Mouse (Mus musculus) megakaryocyte, adult 5-6 weeks (primary cell): ENCODE data around the gene Gm20388. TPM values are rescaled to one million over a fixed set of nuclear protein-coding genes. Genes with fewer than 3 reads are reported as not detected.
A peak's percentile ranks its signal among the peaks of the same experiment; 100 is the strongest.

Experiments used
- ATAC-seq: 2 replicates; pipeline ENCODE4 v1.8.0; 2016; ENCODE audit warnings: mild to moderate bottlenecking, inconsistent platforms; ENCODE audit not compliant: poor library complexity, severe bottlenecking
- total RNA-seq, 2 experiments: library from RNA; stranded (forward) in 1 of 2; stranded (reverse) in 1 of 2; fragments of 153-499, 151-499 nt in 1 of 2; fragments of 221-1000, 200-1000 nt in 1 of 2; gene quantifications; 2 replicates each; pipeline versions ENCODE4 v1.2.3 to v1.2.4; 2015 to 2017

The Gm20388 gene
- total RNA-seq, 2 experiments from 2014 or later: 7.6 to 15.5 TPM

- ATAC-seq: peak; percentile 25
Measured at GRCm38 (mm10) chr8:122717869-122718509, 2807.3 kb downstream of the Gm20388 start.

DNA sequence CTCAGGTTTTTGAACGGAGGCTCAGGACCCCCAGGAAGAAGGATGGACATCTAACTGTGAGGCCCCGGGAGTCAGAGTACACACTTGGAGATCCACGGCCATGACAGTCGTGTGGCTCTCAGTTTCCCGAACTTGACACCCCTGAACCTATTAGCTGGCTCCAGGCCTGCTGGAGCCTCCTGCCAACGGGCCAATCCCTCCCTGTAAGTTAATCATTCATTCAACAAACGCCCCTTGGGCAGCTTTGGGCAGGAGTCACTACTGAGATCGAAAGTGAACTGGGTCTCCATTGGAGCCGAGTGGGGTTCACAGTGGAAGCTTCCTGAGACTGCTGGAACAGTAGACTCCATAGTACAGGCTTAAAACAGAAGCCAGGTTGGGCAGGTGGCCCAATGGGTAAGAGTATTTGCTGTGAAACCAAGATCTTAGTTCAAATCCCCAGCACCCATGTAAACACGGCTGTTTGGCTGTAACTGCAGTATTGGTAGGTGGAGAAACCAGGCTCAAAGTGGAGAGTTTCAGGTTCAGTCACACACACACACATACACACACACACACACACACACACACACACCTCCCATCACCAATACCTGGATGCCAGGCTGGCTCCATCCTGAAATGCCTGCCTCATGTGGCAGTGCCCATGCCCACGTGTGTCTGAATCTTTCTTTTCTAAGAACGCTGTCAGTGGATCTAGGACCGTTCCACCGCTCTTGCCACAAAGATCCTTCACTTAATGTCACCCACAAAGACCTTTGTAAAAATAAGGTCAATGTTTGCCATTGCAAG, 2808.3 kb downstream of the Gm20388 start:
- no peak for ATAC-seq

DNA sequence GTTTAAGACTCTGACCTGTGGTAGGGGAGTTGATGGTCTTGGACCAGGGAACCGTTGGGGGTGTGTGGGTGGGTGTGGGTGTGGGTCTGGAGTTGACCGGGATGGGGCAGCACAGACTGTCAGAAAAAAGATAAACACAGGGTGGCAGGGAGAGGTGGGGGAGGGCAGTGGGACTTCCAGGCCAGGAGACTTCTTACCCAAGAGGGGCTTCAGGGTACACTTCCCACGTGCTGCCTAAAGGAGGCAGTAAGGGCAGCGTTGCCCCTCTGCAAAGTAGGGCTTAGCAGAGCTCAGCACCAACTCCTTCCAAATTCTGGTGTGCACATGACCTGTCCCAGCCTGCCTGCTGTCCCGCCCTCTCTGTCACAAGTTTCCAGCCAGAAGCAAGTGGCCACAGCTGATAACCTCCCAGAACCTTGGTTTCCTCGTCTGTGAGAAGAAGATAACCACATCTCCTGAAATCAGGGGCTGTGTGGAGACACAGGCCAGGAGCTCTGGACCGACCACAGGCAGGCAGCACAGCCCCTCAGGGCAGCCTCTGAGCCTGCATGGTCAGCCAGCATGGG, 2808.9 kb downstream of the Gm20388 start:
- ATAC-seq: peak; percentile 52

GRCm38 (mm10) chr8:122720070-122720729, 2809.6 kb downstream of the Gm20388 start:
- peak; percentile 43 for ATAC-seq

GRCm38 (mm10) chr8:122720811-122721640, 2810.4 kb downstream of the Gm20388 start:
- 0 out of 2 replicates have a peak, but pooled peaks have one; percentile 11 for ATAC-seq

DNA sequence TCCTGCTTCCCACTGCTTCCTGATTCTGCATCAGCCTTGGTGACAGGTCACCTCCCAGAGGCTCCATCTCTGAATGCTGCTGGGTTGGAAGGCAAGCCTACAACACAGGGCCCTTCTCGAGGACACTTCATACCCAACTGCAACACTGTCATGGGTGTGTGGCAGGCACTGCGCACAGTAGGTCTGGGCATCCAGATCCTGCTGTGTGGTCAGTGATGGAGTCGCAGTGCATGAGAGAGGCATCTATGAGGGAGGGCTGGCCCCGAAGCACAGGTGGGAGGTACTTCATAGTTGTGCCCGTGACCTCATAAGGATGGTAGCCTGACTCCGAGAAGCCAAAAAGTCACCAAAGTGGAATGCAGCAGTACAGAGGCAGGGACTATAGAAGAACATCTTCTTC, 2814.5 kb downstream of the Gm20388 start:
- no peak for ATAC-seq

DNA sequence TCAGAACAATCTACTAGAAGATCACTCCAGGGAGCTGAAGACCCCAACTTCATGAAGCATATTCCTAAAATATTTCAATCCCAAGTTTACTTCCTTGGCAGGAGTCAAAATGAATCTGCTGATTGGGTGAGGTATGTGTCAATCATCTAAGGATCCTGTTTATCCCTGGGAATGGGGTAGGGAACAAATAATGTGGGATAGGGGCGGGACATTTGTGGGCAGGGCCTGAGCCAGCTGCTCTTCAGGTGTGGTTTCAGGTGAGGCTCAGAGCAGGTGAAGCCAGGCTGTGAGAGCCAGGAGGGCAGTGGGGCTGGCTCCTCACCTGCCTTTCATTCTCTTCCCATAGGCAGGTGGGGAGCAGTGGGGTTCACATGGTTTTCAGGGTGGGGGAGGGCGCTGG, 2816.1 kb downstream of the Gm20388 start:
- no peak for ATAC-seq

DNA sequence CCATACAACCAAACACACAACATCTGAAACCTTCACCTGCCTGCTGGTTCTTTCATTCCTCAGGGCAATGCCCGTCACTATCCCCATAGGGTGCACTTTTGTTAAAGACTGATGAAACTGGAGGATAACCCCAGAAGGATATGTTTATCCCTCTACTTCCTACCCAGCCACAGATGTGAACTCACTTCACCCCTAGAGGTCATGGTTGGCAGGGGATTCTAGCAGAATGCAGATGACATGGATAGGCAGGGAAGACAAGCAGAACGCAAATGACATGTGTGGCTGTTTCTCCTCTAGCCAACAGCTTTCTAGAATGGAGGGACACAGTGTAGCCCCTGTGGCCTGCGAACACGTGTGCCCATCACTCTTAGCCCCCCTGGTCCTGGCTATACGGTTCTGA, 2816.8 kb downstream of the Gm20388 start:
- no peak for ATAC-seq

DNA sequence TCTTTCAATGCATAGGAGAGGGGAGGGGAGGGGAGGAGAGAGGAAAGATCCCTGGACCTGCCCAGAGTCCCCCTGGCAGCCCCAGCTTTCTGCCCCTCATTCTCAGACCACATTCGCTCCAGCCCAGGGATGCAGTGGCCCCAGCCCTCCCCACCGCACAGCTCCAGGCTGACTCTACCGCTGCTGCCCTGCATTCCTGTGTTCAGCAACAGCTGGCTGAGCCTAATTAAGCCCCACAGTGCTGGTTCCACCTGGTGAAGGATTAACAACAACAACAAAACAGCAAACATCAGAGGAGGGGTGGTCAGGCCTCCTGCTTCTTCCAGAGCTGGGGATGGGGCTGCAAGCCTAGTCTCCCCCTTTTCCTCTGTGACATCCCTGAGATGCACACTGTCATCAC, 2818.0 kb downstream of the Gm20388 start:
- ATAC-seq: no peak

- ATAC-seq: no peak
Measured at GRCm38 (mm10) chr8:122735110-122735509, 2824.5 kb downstream of the Gm20388 start.

GRCm38 (mm10) chr8:122735542-122736473, 2825.2 kb downstream of the Gm20388 start:
- ATAC-seq: peak; percentile 68

DNA sequence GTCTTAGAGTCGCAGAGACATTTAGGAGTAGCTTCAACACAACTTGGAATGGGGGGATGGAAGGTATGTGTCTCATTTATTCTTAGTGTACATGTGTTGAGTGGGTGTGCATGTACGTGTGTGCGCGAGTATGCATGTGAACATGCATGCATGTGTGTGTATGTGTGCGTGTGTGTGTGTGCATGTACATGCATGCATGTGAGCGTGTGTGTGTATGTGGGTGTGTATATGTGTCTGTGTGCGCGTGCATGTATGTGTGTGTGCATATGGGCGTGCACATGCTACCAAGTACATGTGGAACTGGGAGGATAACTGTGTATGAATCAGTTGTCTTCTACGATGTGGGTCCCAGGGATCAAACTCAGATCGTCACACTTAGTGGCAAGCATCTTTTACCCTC, 2826.0 kb downstream of the Gm20388 start:
- ATAC-seq: no peak

GRCm38 (mm10) chr8:122737071-122737470, 2826.4 kb downstream of the Gm20388 start:
- ATAC-seq: no peak

DNA sequence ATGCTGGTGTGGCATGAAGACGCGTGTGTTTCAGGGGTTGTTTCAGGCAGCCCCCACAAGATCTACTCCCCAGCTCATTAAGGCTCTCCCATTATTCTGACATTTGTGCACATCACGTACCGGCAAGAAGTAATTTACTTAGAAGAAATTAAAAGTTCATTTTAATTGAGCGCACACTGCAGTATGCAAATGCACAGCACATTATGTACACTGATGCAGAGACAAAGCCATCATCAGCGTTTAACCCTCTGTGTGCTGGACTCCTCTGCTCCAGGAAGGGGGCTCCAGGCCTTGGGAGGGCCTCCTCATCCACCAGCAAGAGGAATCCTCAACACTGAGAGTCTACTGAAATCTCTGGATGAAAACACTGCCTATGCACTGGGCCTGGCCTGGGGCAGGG, 2827.2 kb downstream of the Gm20388 start:
- no peak for ATAC-seq

DNA sequence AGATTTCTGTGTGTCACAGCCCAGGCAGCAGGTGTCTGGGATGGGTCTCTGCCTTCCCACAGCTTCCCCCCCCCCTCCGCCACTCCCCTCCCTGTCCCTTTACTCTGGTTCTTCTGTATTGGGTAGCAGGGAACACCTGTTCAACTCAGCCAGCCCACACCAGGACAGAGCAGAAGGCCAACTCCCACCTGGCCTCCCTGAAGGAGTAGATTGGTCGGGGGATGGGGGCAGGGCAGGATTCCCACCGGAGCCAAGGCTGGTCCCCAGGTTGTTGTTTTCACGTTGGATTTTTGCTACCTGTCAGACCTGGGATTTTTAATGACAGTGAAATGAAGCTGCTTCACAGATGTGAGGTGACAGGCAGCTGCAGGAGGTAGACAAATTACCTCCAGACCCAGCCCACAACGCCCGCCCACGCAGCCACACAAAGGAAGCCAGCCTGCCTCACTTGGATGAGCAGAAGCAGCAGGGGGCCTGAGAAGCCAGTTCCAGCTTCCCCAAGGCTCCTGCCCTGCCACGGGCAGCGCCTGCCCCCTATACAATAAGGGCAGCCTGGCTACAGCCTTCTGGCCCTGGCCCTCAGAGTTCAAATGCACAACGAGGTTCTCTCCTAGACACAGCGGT, 2828.6 kb downstream of the Gm20388 start:
- no peak for ATAC-seq

DNA sequence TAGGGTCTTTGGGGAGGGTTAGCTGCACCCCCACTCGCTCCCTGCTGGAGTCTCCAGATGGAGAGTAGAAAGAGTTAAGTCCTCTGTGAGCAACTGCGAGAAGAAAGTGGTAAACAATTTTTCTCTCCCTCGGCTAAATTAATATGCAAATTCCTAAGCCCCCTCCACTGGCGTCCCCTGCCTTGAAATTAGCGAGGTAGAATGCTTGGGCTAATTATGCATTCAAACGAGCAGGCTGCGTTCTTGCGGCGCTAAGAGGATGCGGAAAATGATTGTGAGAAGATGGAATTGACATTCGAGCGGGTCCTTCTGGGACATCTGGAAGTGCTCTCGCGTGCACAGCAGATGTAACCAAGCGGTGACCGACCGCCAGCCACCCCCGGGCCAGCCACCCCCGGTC, 2831.8 kb downstream of the Gm20388 start:
- ATAC-seq: no peak

GRCm38 (mm10) chr8:122745022-122745749, 2834.5 kb downstream of the Gm20388 start:
- no peak for ATAC-seq

GRCm38 (mm10) chr8:122745750-122746275, 2835.2 kb downstream of the Gm20388 start:
- no peak for ATAC-seq
